Mouse (Mus musculus): ENCODE measurements around the gene Dock10. TPM values are rescaled to one million over a fixed set of nuclear protein-coding genes. Genes with fewer than 3 reads are reported as not detected.
A peak's percentile ranks its signal among the peaks of the same experiment; 100 is the strongest.

Gene Dock10
- total RNA-seq, 2 experiments from 2014 or later = 73.5 to 92.5 TPM

DNA sequence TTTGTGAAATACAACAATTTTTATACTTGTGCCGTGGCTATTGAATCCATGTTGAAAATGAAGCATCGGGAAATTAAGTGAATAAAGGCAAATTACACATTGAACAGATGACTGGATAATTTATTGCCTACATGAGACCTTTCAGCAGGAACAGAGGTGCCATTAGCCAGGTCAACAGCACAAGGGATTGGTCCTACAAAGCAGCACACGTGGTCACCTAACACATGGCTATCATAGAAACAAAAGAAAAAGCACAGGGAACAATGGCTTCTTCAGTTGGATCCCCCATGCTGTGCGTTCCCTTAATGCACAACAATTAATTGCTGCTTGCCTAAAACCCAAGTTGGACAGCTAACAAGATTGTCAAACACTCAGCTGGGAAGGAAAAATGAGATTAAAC, 133.8 kb downstream of the Dock10 start:
- DNase-seq (ENCODE audit: extremely low spot score in 1 of 2, low spot score in 1 of 2) = no peak

- DNase-seq (ENCODE audit: extremely low spot score in 1 of 2, low spot score in 1 of 2) = no peak
Measured at GRCm38 (mm10) chr1:80622646-80623045, 135.7 kb downstream of the Dock10 start.

- no peak for DNase-seq (ENCODE audit: extremely low spot score in 1 of 2, low spot score in 1 of 2)
Measured at GRCm38 (mm10) chr1:80619100-80619499, 139.2 kb downstream of the Dock10 start.

DNA sequence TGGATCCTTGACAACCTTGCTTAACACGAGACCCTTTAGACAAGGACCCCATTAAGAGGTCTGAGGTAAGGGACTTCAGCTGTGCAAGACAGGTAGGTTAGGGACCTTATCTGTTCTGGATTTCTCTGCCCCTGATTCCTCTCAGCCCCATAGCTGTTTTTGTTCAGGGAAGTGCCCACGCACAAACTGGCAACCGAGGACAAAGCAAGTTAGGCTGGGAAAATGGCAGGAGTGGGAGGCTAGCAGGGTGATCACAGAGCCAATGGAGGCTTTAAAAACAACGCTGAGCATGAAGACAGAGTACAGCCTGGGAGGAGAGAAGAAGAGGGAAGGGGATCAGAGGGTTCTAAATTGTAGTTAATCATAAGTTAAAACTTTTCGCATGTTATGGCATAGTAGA, 141.7 kb downstream of the Dock10 start:
- DNase-seq (ENCODE audit: extremely low spot score in 1 of 2, low spot score in 1 of 2) = no peak

DNA sequence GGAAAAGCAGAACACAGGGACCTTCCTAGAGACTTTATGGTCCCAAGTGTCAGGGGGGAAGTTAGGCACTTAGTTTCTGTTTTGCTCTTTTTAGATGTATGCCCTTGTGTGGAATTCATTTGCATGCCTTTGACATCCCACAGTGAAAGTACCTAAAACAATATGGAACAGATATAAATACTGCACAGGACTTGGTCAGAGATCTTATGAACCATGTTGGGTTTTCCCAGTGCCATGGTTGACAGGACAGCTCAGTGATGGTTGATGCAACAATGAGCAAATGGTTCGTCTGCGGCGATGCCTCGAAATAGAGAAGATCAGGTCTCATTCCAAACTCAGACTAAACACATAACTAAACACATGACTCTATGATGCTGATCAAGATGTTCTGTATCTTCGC, 143.6 kb downstream of the Dock10 start:
- DNase-seq (ENCODE audit: extremely low spot score in 1 of 2, low spot score in 1 of 2) = no peak

DNA sequence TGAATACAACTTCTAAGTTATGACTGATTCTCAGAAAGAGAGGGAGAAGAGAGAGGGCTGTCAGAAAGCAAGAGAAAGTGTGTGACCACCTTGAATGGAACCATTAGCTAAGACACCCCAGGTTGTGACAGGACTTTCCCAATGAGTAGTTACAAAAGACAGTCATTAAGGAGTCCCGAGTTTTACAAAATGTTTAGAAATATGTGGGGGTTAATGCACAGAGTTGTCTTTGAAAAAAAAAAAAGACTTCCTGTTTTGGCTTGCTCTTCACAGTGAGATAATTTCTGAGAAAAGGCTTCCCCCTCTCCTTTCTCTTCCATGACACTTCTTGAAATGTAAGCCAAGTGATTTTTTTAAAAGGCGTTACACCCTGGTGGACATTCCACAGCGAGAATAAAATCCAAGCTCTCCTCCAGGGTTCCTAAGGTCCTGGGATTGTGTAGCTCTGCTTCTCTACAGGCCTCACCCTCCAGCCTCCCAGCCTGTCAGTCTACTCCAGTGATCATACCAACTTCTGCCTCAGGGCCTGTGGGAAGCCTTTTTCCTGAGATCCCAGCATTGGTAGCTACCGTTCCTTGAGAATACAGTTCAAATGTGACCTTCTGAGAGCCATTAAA, 144.8 kb downstream of the Dock10 start:
- DNase-seq (ENCODE audit: extremely low spot score in 1 of 2, low spot score in 1 of 2) = no peak

DNA sequence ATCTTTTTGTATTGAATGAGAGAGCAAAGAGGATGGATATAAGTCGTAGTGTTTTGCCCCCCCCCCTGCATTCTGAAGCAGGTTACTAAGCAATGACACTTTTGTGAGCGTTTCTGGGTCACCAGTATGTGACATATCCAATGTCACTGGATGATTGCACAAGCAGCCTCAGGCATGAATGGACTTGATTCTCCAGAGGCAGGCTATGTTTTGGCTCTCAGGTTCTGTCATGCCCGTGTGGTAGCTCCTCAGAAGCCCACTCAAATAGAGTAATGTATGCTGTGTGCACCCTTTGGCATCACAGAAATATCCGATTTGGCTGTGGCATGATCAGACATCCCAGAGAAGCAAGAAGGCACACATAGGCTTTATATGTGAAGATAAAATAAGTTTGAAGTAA, 150.8 kb downstream of the Dock10 start:
- no peak for DNase-seq (ENCODE audit: extremely low spot score in 1 of 2, low spot score in 1 of 2)

GRCm38 (mm10) chr1:80606131-80606754, 152.1 kb downstream of the Dock10 start:
- no peak for DNase-seq (ENCODE audit: extremely low spot score in 1 of 2, low spot score in 1 of 2)

GRCm38 (mm10) chr1:80604332-80604731, 154.0 kb downstream of the Dock10 start:
- DNase-seq (ENCODE audit: extremely low spot score in 1 of 2, low spot score in 1 of 2) = no peak

DNA sequence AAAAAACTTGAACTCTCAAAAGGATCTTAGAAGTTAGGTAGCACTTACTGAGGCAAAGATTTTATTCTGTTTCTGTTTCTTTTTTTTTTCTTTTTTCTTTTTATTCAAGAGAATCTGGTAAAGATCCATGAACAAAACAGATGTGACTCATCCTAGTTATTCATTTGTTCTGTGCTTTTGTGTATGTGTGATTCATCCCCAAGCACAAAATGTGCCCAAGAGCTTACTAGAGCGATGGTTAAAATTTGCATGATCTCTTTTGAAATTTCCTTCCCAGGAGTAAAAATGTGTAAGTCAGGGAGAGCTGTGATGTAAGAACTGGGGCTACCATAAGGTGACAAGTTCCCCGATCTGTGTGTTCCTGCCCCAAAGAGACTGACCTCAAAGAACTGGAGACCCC, 155.2 kb downstream of the Dock10 start:
- DNase-seq (ENCODE audit: extremely low spot score in 1 of 2, low spot score in 1 of 2) = no peak

GRCm38 (mm10) chr1:80583281-80583680, 175.0 kb downstream of the Dock10 start:
- DNase-seq (ENCODE audit: extremely low spot score in 1 of 2, low spot score in 1 of 2) = no peak

DNA sequence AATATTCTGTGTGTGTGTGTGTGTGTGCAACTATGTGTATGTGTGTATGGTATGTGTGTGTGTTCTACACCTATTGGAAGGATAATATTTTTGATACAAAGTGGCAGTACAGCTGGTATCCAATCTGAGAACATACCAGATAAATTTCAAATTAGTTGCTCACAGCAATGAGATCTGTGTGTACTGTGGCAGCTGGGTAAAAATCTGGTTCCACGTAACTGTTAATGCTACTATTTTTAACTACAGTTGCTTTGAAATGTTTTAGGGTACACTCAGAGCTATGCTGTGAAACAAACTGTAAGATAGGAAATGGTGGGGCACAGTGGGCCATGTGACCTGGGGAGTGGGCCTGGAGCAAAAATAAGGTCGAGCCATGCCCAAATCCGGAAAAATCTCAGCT, 176.1 kb downstream of the Dock10 start:
- DNase-seq (ENCODE audit: extremely low spot score in 1 of 2, low spot score in 1 of 2) = peak; percentile 14 to 22

GRCm38 (mm10) chr1:80576898-80577297, 181.4 kb downstream of the Dock10 start:
- DNase-seq (ENCODE audit: extremely low spot score in 1 of 2, low spot score in 1 of 2) = no peak

GRCm38 (mm10) chr1:80556446-80556845, 201.9 kb downstream of the Dock10 start:
- no peak for DNase-seq (ENCODE audit: extremely low spot score in 1 of 2, low spot score in 1 of 2)

- no peak for DNase-seq (ENCODE audit: extremely low spot score in 1 of 2, low spot score in 1 of 2)
Measured at GRCm38 (mm10) chr1:80541522-80541921, 216.8 kb downstream of the Dock10 start.

DNA sequence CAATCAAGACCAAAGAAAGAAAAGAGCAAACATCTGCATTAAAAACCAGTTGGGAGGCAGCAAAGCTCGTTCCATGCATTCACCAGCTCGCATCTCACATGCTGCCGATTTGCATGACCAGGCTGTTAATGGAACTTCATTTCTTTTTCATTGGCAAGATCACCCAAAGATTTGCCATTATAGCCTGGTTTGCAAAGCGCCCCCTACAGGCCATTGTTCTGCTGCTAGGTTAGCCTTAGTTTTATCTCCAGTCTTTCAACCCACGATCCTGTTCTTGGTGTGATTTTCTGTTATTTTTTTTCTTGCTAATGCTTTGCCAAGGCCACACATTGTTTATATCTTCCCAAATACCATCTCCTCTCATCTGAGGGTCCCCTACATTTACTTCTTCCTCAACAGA, 236.1 kb downstream of the Dock10 start:
- DNase-seq (ENCODE audit: extremely low spot score in 1 of 2, low spot score in 1 of 2) = no peak

- DNase-seq (ENCODE audit: extremely low spot score in 1 of 2, low spot score in 1 of 2) = no peak
Measured at GRCm38 (mm10) chr1:80520456-80520855, 237.9 kb downstream of the Dock10 start.

GRCm38 (mm10) chr1:80519893-80520292, 238.4 kb downstream of the Dock10 start:
- no peak for DNase-seq (ENCODE audit: extremely low spot score in 1 of 2, low spot score in 1 of 2)

GRCm38 (mm10) chr1:80515836-80516235, 242.5 kb downstream of the Dock10 start:
- DNase-seq (ENCODE audit: extremely low spot score in 1 of 2, low spot score in 1 of 2) = no peak

DNA sequence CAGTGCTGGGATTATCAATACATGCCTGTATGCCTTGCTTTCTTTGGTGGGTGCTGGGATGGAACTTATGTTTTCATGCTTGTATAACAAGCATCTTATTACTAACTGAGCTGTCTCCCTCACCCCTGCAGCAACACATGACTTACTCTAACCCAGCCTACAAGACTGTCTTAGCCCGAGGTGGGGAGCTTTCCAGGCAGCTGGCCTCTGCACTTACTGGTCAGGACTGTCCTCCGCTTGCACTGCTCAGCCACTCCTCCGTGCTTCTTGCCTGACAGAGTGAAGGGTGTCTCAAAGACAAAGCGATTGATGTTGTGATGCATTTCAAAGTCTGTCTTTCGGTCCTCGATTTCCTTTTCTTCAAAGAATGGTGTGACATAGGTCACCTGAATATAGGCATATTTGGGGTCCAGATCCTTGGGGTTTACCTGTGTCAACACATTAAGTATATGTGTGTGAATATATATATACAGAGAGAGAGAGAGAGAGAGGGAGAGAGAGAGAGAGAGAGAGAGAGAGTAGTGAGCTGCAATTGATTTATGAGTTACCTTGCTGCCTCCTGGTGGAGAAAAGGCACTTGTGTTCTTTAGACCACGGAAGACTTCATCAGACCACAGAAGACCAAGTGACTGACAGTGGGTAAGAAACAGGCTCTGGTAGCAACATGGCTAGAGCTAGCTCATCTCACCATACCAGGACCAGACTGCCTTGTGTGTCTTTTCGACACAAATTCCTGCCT, 245.9 kb downstream of the Dock10 start:
- DNase-seq (ENCODE audit: extremely low spot score in 1 of 2, low spot score in 1 of 2) = no peak

GRCm38 (mm10) chr1:80504757-80505156, 253.6 kb downstream of the Dock10 start:
- DNase-seq (ENCODE audit: extremely low spot score in 1 of 2, low spot score in 1 of 2) = no peak

GRCm38 (mm10) chr1:80504081-80504480, 254.2 kb downstream of the Dock10 start:
- no peak for DNase-seq (ENCODE audit: extremely low spot score in 1 of 2, low spot score in 1 of 2)

All from layer of hippocampus, postnatal 25 days (tissue).